In genomic region chr1:178072798-178073197, GRCm38 (mm10) we compare ENCODE assay signal across 8 mouse cellular contexts.
DNase-seq lines count a peak whose midpoint lies in the region; ATAC-seq and TF ChIP-seq lines count a peak whose summit lies in the region.
"Not testable (repeated sequence)": the region's sequence is repeated elsewhere in the genome, so short reads cannot be mapped to it uniquely, and the experiment has no call there.

No protein-coding gene starts in this region.

- H3K9me3 ChIP-seq in liver, embryonic 14.5 days (ENCODE audit: control insufficient read depth, low read length) = not testable (repeated sequence)

- ATAC-seq in liver, embryonic 14.5 days (ENCODE audit: insufficient read depth) = not testable (repeated sequence)

- H3K4me2 ChIP-seq in liver, embryonic 14.5 days (ENCODE audit: low read depth) = not testable (repeated sequence)

- not testable (repeated sequence) for TF ChIP-seq EP300 in liver, embryonic 14.5 days (IDR thresholded peaks at IDR 0.05; ENCODE audit: low read depth)

- TF ChIP-seq CTCF in liver, embryonic 14.5 days (IDR thresholded peaks at IDR 0.05; ENCODE audit: low read depth) = peak; percentile 59

- not testable (repeated sequence) for H3K4me3 ChIP-seq in liver, embryonic 14.5 days (ENCODE audit: insufficient read depth in 1 of 2, low read depth in 2 of 2, low read length in 2 of 2)

- H3K9ac ChIP-seq in liver, embryonic 14.5 days (replicated peaks) = not testable (repeated sequence)

- WGBS in liver, embryonic 14.5 days (ENCODE audit: insufficient replicate concordance) = 40% methylated on average over 4 of the region's 4 CpGs

- not testable (repeated sequence) for H3K27me3 ChIP-seq in liver, embryonic 14.5 days (ENCODE audit: control insufficient read depth, insufficient read depth, low read length)

- H3K27ac ChIP-seq in liver, embryonic 14.5 days = not testable (repeated sequence)

- not testable (repeated sequence) for H3K36me3 ChIP-seq in liver, embryonic 14.5 days (replicated peaks; ENCODE audit: control insufficient read depth, insufficient read depth, low read depth)

- peak; percentile 7 for DNase-seq in CD4-positive, CD25-positive, alpha-beta regulatory T cell, adult 2 months (ENCODE audit: low read depth, low spot score)
- DNase-seq in NIH3T3 (ENCODE audit: low read depth) = peak; percentile 29
- peak; percentile 1 to 15 for DNase-seq in cerebellum, postnatal 14 days
- peak; percentile 5 for DNase-seq in gastrocnemius, postnatal 10 days
- DNase-seq in kidney, postnatal 14 days = peak; percentile 4
- not testable (repeated sequence) for DNase-seq in liver, embryonic 14.5 days (ENCODE audit: low read depth in 3 of 3, low spot score in 3 of 3)
- DNase-seq in spleen, postnatal 10 days (ENCODE audit: low spot score in 2 of 2) = peak; percentile 5 to 42
- peak; percentile 19 to 29 for DNase-seq in thymus, postnatal 36 days

- not testable (repeated sequence) for H3K4me1 ChIP-seq in liver, embryonic 14.5 days (replicated peaks; ENCODE audit: control insufficient read depth in 2 of 2, insufficient read depth in 2 of 2, low read length in 1 of 2)
